Mouse (Mus musculus) urinary bladder, adult 18-20 months (tissue): ENCODE data around the gene Syne3.
A peak's percentile ranks its signal among the peaks of the same experiment; 100 is the strongest.

Experiments
- DNase-seq, 2 experiments: peaks; one replicate each; pipeline ENCODE4 v3.0.0; 2022; ENCODE audit warnings: low spot score in 2 of 2, mixed read lengths in 2 of 2

Syne3 gene

GRCm38 (mm10) chr12:105000487-105001283 is 8.9 kb downstream of the Syne3 start:
- DNase-seq, result no peak

- DNase-seq, result no peak
Measured at GRCm38 (mm10) chr12:104999171-104999570, 10.4 kb downstream of the Syne3 start.

DNA sequence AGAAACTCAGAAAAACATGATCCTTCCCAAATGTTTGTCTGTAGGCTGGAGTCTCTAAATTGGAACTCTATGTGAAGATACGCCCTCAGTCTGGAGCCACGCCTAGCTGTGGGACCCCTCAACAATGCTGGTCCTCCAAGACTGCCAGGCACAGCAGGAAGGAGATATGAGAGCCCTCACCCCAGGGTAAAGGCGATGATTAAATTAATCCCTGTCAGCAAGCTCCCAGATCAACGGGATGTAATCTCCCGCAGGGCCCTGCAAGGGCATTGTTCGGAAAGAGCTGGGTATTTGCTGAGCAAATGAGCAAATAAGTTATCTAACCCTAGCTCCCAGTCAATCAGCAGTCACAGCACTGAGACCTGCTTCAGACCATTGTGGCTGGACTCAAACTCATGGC is 11.1 kb downstream of the Syne3 start:
- DNase-seq, result no peak

DNA sequence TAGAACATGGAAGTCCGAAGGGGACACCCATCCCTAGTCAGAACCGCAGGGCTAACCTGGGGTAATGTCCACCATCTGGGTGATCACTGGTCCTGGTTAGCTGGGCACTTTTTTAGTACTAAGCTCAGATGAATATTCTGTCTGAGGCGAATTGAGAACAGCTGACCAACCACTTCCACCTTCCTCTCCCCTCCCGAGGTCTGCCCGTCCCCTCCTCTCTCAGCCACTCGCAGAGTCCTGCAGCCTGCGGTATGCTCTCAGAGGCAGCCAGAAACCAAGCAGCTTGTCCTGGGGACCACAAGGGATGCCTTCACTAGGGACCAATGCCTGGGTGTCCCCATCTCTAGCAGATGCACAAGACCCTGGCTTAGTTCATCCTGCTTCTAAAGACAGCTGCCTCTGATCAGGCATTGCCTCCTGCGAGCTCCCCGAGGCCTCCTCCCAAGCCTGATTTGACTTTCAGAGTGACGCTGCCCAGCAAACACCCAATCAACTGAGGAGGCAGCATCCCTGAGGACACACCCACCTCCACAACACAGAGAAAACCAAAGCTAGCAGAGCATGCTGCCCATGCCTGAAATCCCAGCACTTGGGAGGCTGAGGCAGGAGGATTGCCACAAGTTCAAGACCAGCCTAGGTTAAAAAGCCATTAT is 11.8 kb downstream of the Syne3 start:
- no peak for DNase-seq

DNA sequence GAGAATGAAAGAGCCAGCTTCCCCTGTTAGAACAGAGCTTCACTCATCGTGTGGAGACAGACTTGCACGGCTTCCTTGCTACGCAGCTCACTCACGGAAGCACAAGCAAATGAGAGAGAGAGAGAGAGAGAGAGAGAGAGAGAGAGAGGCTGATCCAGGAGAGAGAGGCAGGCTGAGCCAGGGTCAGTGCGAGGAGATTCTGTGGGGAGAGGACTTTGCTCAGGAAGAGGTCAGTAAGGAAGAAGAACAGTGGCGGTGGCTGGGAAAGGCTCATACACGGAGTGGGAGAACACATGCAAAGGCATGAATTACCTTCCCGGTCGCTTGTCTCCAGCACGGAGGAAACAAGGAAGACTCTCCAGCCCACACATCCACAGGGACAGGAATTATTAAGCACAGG is 12.4 kb downstream of the Syne3 start:
- no peak for DNase-seq

DNA sequence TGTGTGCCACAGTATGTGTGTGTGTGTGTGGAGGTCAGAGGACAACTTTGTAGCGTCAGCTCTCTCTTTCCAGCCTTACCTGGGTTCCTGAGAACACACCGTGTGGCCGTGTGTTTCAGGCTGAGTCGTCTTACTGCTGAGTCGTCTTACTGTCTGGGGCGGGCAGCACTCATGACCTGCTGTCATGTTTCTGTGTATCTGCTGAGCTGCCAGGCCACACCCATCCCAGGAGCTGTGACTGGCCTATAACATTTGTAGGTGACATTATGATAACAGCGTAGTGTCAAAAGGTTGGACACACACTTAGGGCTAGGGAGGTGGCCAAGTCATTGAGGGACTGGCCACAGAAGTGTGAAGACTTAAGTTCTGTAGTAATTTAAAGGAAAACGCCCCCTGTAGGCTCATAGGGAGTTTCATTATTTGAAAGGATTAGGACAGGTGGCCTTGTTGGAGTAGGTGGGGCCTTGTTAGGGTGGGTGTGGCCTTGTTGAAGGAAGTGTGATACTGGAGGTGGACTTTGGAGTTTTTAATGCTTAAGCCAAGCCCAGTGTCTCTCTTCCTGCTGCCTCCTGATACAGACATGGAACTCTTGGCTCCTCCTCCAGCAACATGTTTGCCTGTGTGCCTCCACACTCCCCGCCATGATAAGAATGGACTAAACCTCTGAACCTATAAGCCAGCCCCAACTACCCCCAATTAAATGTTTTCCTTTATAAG is 13.4 kb downstream of the Syne3 start:
- DNase-seq, result no peak

DNA sequence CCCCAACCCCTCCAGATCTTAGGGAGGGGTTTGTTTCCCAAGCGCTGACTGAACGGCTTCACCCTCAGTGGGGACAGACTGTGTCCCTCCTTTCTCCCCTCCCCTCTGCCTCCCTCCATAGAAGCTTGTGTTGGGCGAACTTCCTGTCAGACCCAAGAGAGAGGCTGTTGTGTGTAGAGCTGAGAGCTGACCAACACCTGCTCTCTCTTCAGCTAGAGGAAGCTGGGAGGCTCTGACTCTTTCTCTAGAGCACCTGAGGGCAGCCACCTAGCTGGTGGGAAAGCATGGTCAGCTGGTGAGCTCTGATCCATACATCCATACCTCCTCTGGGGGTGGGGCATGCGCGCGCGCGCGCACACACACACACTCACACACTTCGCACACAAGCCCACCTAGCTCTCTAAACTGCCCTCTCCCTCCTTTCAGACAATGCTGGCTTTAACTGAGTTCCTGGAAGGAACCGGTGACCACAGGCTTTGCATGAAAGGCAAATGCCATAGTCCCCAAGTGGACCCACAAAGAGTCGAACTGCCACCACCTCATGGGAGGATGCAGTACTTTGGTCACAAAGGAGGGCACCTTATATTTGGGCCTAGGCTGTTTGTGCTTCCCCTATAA is 14.2 kb downstream of the Syne3 start:
- DNase-seq, result no peak

DNA sequence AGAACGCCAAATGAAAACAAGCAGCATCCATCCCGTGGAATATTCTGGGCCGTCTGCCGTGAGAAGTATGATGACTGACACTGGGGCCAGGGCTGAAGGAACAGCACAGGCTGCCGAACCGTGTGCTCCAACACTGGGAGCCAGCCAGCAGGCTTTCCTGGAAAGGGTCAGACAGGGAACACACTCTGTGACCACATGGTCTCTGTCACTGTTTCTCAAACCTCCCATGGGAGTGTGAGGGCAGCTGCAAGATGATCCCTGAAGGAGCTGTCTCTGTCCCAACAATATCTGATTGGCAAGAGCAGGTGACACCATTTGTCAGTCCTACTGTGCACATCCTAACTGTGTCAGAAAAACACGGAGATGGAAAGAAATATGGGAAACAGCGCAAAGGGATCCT is 16.8 kb downstream of the Syne3 start:
- DNase-seq, result no peak

DNA sequence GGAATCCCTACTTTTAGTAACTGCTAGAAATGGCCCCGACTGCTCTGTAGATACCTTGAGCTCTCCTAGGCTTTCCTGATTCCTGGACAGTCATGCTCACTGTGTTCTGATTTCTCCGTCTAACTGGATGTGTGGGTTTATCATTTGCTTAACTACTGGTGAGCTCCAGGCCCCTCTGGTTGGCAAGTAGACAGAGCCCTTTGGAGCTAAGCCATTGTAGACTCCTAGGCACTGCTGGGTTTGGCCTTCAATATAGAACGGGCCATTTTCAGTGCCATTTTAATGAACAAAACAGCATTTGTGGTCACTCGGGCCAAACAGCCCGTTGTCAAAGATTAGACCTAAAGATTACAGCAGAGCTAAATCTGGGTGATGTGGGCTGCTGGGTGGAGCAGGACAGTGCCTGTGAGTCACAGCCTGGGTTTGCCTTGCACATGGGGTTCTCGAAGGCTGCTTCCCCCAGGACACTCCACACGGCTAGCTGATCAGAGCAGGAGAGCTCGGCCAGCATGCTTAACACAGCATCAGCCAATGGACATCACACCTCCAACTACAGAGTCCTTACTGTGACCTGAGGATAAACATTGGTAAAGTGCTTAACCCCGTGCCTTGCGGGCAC is 17.4 kb downstream of the Syne3 start:
- no peak for DNase-seq

GRCm38 (mm10) chr12:104990741-104991454 is 18.7 kb downstream of the Syne3 start:
- DNase-seq, result no peak

DNA sequence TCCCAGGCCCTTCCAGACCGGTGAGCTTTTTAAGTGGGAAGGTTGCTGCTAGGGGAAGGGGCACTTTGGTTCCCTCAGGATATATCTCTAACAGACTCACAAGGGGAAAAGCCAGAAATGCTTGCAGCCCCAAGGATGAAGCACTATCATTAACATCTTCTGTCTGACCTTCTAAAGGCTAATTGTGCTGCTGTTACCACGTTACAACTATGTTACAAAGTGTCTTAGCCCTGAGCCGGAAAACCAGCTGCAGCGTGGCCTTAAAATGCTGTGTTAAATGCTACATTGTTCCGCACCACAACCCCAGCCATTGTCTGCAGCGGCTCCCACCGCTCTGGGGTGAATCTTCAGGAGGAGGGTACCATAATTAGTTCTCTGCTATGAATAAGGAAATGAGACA is 21.7 kb downstream of the Syne3 start:
- no peak for DNase-seq

GRCm38 (mm10) chr12:104986781-104987180 is 22.8 kb downstream of the Syne3 start:
- no peak for DNase-seq

- DNase-seq, result no peak
Measured at GRCm38 (mm10) chr12:104986001-104986400, 23.6 kb downstream of the Syne3 start.

DNA sequence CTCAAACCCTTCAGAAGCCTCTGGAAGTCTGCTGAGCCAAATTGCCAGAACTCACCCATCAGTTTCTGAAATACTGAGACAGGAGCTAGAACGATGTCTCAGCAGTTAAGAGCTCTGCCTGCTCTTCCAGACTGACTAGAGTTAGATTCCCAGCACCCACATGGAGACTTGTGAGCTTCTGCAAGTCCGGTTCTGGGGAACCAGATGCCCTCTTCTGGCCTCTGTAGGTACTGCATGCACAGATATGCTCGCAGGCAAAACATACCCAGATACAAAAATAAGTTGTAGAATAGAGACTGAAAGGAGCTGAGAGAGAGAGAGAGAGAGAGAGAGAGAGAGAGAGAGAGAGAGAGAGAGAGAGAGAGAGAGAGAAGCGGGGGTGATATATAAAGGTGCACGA is 24.5 kb downstream of the Syne3 start:
- no peak for DNase-seq

GRCm38 (mm10) chr12:104983476-104983875 is 26.1 kb downstream of the Syne3 start:
- DNase-seq, result peak in 1 of 2 experiments; percentile 64

DNA sequence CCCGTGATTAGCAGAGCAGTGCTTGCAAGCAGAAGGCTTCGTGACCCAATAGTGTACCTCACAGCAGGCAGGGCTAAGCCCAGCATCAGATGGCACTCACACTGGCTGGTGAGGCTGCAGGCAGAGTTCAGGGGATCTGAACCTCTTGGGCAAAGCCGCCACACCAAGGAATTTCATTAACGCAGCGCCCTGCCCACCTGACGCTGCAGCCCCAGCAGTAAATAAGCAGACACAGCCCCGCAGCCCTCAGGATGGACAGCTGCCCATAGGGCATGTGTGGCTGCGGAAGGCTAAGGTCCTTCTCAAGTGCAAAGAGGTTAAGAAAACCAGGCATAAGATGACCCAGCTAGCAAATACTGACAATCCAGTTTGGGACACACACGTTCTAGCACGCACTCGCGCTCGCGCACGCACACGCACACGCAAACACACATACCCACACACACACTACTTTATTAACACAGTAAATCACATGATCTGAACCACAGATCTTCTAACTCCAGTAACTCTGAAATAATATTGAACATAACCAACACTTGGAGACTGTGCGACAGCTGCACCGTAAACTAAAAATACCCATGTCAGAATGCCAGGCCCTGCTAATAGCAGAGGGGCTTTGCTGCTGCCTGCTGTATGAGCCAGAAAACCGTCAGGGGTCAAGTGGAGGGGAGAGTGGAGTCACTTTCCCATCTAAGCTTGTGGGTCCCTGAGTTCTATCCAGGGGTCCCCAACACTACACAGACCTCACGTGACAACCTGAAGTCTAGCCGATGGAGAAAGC is 30.5 kb downstream of the Syne3 start:
- no peak for DNase-seq

DNA sequence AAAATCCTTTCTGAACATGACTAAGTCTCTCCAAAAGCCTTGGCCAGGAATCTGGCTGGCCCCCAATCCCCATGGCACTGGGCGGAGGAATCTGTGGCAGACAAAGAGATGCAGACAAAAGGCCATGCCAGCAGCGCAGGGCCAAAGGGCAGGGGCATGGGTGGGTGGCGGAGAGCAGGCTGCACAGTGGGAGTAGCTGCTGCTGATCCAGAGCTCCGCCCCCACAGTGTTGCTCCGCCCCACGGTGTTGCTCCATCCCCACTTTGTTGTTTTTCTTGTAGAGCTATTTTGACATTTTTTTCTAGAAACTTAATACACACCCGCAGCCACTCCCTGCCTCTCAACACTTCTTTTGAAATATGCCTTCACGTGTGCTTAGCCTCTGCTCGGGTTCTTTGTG is 31.2 kb downstream of the Syne3 start:
- DNase-seq, result peak; percentile 35 to 74

DNA sequence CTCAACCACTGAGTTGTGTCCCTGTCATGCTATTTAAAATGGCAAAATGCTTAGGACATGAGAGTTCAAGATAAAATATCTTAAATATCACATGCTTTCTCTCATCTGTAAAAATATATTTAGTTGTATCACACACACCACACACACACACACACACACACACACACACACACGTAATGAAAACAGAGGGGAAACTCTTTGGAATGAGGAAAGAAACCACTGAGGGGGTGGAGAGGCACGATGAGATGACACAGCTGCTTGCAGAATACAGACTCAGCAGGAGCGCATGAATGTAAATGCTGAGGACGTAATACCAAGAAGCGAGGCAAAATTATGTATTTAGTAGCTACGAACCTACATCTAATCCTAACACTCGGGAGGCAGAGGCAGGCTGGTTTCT is 32.7 kb downstream of the Syne3 start:
- no peak for DNase-seq

DNA sequence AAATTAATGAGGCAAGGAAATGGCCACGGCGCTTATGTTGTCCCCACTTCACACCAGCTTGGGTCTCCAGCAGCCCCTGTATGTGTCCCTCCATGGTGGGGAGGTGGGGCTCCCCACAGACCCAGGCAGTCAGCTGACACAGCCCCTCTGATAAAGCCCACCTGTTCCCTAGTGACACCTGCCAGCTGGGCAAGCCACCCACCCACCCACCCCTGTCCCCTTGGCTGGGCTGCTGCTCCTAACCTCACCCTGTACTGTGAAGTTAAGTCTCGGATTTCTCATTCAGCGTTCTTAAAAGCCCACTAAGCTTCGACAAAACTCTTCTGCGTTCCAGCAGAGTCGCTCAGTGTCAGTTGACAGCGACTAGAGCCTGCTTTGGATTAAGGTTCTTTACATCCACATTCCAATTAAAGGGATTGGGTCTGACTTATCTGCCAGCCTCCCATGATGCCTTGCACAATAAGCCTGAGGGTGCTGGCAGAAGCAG is 33.2 kb downstream of the Syne3 start:
- no peak for DNase-seq

DNA sequence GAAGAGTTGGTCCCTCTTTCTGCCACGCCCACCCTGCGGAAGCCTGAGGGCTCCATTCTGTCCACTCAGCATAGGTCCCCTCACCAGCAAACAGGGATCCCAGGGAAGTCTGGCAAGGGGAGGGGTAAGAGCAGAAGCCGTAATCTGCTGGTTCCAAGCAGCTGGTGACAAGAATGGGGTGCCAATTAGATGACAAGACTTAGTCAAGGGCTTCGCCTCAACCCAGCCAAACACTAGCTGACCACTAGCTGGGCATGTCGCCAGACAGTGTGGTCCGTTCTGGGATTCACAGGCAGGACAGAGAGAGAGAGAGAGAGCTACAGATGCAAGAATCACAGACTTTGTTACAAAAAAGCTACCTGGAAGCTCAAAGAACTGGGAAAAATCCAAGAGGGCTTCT is 36.7 kb downstream of the Syne3 start:
- DNase-seq, result no peak
